Mouse (Mus musculus) heart, embryonic 12.5 days (tissue): ENCODE measurements around the gene Abhd17b. TPM values are rescaled to one million over a fixed set of nuclear protein-coding genes. Genes with fewer than 3 reads are reported as not detected.

ENCODE experiments used
- ATAC-seq: fragments of 200-750 bp; cut with Nextera tagmentation; 2 replicates; pipeline ENCODE4 v1.8.0; 2017; ENCODE audit warnings: moderate TSS enrichment, moderate library complexity; ENCODE audit not compliant: insufficient number of reproducible peaks, low FRiP score
- H3K27ac ChIP-seq: fragments of 300-500 bp; sonication (generic); 2 replicates; pipeline ENCODE4 v1.5.1; 2016; ENCODE audit warnings: mild to moderate bottlenecking, moderate library complexity; ENCODE audit not compliant: poor library complexity, severe bottlenecking
- H3K27me3 ChIP-seq: fragments of 300-500 bp; sonication (generic); replicated peaks from 2 replicates; pipeline ENCODE4 v1.6.1; 2016; ENCODE audit warnings: mild to moderate bottlenecking, moderate library complexity
- H3K36me3 ChIP-seq: fragments of 300-500 bp; sonication (generic); 2 replicates; pipeline ENCODE4 v1.6.1; 2016; ENCODE audit warnings: mild to moderate bottlenecking, moderate library complexity
- H3K4me1 ChIP-seq: fragments of 300-500 bp; sonication (generic); replicated peaks from 2 replicates; pipeline ENCODE4 v1.6.1; 2016; ENCODE audit warnings: mild to moderate bottlenecking
- H3K4me2 ChIP-seq: fragments of 300-500 bp; sonication (generic); 2 replicates; pipeline ENCODE4 v1.6.1; 2016; ENCODE audit warnings: mild to moderate bottlenecking, moderate library complexity
- H3K4me3 ChIP-seq: fragments of 300-500 bp; sonication (generic); 2 replicates; pipeline ENCODE4 v1.5.1; 2016; ENCODE audit warnings: mild to moderate bottlenecking
- H3K9ac ChIP-seq: fragments of 300-500 bp; sonication (generic); 2 replicates; pipeline ENCODE4 v1.6.1; 2016; ENCODE audit warnings: mild to moderate bottlenecking, moderate library complexity
- H3K9me3 ChIP-seq: fragments of 300-500 bp; sonication (generic); replicated peaks from 2 replicates; pipeline ENCODE4 v1.6.1; 2016; ENCODE audit warnings: mild to moderate bottlenecking, moderate library complexity
- WGBS: fragments of 180-500 bp; shearing (Covaris S2); methylation state at CpG from one replicate; pipeline ENCODE4 v1.1.7; 2016; 5-methylcytosine and 5-hydroxymethylcytosine counted together
- polyA plus RNA-seq: library from polyadenylated mRNA; unstranded; fragments of >200 nt; fragmentation: Nextera tagmentation; extraction: Ambion mirVana; gene quantifications from 2 replicates; pipeline ENCODE4 v1.2.1, GENCODE M21; 2016

Abhd17b gene
- polyA plus RNA-seq, 1 experiment from 2014 or later: 26.0 TPM

DNA sequence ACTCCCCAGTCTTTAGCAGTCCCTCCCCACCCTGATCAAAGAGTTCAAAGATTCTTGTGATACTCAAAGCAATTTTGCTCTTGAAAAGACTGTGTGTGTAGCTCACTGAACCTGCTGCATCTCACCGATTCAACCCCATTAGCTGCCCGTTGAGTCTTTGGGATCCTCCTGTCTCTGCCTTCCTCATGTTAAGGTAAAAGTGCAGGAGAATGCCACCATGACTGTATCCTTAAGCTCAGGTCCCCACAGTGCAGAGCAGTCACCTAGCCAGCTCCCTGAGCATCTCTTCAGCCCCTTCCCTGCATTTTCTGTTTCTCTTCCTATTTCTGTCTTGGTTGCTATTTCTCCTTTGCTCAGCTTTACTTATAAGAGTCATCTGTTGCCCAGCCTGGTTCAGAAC lies 80.2 kb downstream of the Abhd17b start:
- H3K9me3 ChIP-seq: no peaks in the 10 kb centered on the region
- ATAC-seq: no peak

GRCm38 (mm10) chr19:21734112-21734511 lies 81.1 kb downstream of the Abhd17b start:
- H3K9ac ChIP-seq: no peak overlapping the region
- WGBS: 34% methylated on average over 5 of the region's 5 CpGs
- no peaks in the 10 kb centered on the region for H3K9me3 ChIP-seq
- no peak for ATAC-seq
- no peaks in the 10 kb centered on the region for H3K27me3 ChIP-seq
- H3K36me3 ChIP-seq: no peaks in the 10 kb centered on the region
- H3K27ac ChIP-seq: no peak overlapping the region
- H3K4me3 ChIP-seq: no peak overlapping the region
- no peak overlapping the region for H3K4me2 ChIP-seq
- H3K4me1 ChIP-seq: 0 out of 2 replicates have a peak, but pooled peaks cover 10% of the 10 kb centered on the region

More for the DNA sequence above, 80.2 kb downstream of the Abhd17b start:
- H3K4me2 ChIP-seq: no peak overlapping the region
- H3K27me3 ChIP-seq: no peaks in the 10 kb centered on the region
- WGBS: 87% methylated on average over 2 of the region's 2 CpGs
- H3K36me3 ChIP-seq: no peaks in the 10 kb centered on the region
- H3K9ac ChIP-seq: no peak overlapping the region
- H3K27ac ChIP-seq: no peak overlapping the region
- 0 out of 2 replicates have a peak, but pooled peaks cover 10% of the 10 kb centered on the region for H3K4me1 ChIP-seq
- no peak overlapping the region for H3K4me3 ChIP-seq

Other genes with a start within 250 kb of the Abhd17b start
- 0.08 and 0.15 TPM in 2 replicates for gene Gda, start 179.7 kb upstream of the Abhd17b start, polyA plus RNA-seq
- 37.4 and 37.5 TPM in 2 replicates for gene 1110059E24Rik, start 209 bp upstream of the Abhd17b start, polyA plus RNA-seq
- 116 and 122 TPM in 2 replicates for gene Cemip2, start 125.2 kb downstream of the Abhd17b start, polyA plus RNA-seq